Mouse (Mus musculus): ENCODE results near the gene Ano1. TPM values are rescaled to one million over a fixed set of nuclear protein-coding genes. Genes with fewer than 3 reads are reported as not detected.

Gene Ano1
- total and polyA plus RNA-seq, 2 experiments from 2014 or later: 5.8 to 8.3 TPM

GRCm38 (mm10) chr7:144553237-144554122 lies 198.3 kb downstream of the Ano1 start, which contains the start of gene Ppfia1:
TSS of gene Ppfia1 (minus strand) at chr7:144553729.
- H3K36me3 ChIP-seq (ENCODE audit: insufficient read depth, low read length): peaks cover 8% of the 10 kb centered on the region; the same call in 1 of the 2 replicates
- no peak for TF ChIP-seq CTCF (IDR thresholded peaks at IDR 0.05; ENCODE audit: low read depth)
- DNase-seq (ENCODE audit: low spot score): peak; percentile 99
- peak within 1 kb of the TSS; percentile 98 for H3K4me3 ChIP-seq (ENCODE audit: low read length)
- peak within 1 kb of the TSS; percentile 83 for H3K4me2 ChIP-seq (ENCODE audit: low read depth, low read length)
- no peaks in the 10 kb centered on the region for H3K9me3 ChIP-seq (ENCODE audit: low read length)
- H3K27me3 ChIP-seq (ENCODE audit: insufficient read depth, low read length): no peaks in the 10 kb centered on the region
- H3K27ac ChIP-seq: peak within 1 kb of the TSS; percentile 76
- H3K4me1 ChIP-seq (ENCODE audit: insufficient read depth, low read length): peaks cover 13% of the 10 kb centered on the region
- under 1% methylated on average over 85 of the region's 97 CpGs for WGBS
- ATAC-seq: peak; percentile 96
- H3K9ac ChIP-seq (replicated peaks; ENCODE audit: low read length): peak within 1 kb of the TSS; percentile 98

- Histone ChIP-seq H3K9me3 (ENCODE audit: low read length) (no peaks in the 10 kb centered on the region), H3K4me1 (ENCODE audit: insufficient read depth, low read length) (peaks cover 13% of the 10 kb centered on the region), H3K36me3 (ENCODE audit: insufficient read depth, low read length) (peaks cover 8% of the 10 kb centered on the region; the same call in 1 of the 2 replicates), H3K27me3 (ENCODE audit: insufficient read depth, low read length) (no peaks in the 10 kb centered on the region), H3K4me3 (ENCODE audit: low read length) (peak overlapping the region; percentile 98; the same call in 1 of the 2 replicates), H3K27ac (0 out of 2 replicates have a peak overlapping the region, but pooled peaks have one; percentile 76), H3K4me2 (ENCODE audit: low read depth, low read length) (peak overlapping the region; percentile 83), H3K9ac (replicated peaks; ENCODE audit: low read length) (peak overlapping the region; percentile 98)
- DNase-seq (ENCODE audit: low spot score): no peak
- WGBS: 83% methylated on average over 8 of the region's 8 CpGs
- ATAC-seq: no peak
- no peak for TF ChIP-seq CTCF (IDR thresholded peaks at IDR 0.05; ENCODE audit: low read depth)
Measured at GRCm38 (mm10) chr7:144552274-144552673, 199.5 kb downstream of the Ano1 start.

- WGBS: 89% methylated on average over 1 of the region's 1 CpGs
- H3K4me1 ChIP-seq (ENCODE audit: insufficient read depth, low read length): peaks cover 13% of the 10 kb centered on the region
- H3K36me3 ChIP-seq (ENCODE audit: insufficient read depth, low read length): peaks cover 8% of the 10 kb centered on the region; the same call in 1 of the 2 replicates
- no peak overlapping the region for H3K4me3 ChIP-seq (ENCODE audit: low read length)
- H3K9ac ChIP-seq (replicated peaks; ENCODE audit: low read length): no peak overlapping the region
- no peak overlapping the region for H3K27ac ChIP-seq
- TF ChIP-seq CTCF (IDR thresholded peaks at IDR 0.05; ENCODE audit: low read depth): no peak
- ATAC-seq: no peak
- H3K9me3 ChIP-seq (ENCODE audit: low read length): no peaks in the 10 kb centered on the region
- H3K27me3 ChIP-seq (ENCODE audit: insufficient read depth, low read length): no peaks in the 10 kb centered on the region
- H3K4me2 ChIP-seq (ENCODE audit: low read depth, low read length): no peak overlapping the region
- no peak for DNase-seq (ENCODE audit: low spot score)
Measured at GRCm38 (mm10) chr7:144550811-144551210, 201.0 kb downstream of the Ano1 start.

GRCm38 (mm10) chr7:144549904-144550566 lies 201.7 kb downstream of the Ano1 start:
- Histone ChIP-seq H3K4me1 (ENCODE audit: insufficient read depth, low read length) (peaks cover 13% of the 10 kb centered on the region), H3K36me3 (ENCODE audit: insufficient read depth, low read length) (peaks cover 8% of the 10 kb centered on the region; the same call in 1 of the 2 replicates)
- TF ChIP-seq CTCF (IDR thresholded peaks at IDR 0.05; ENCODE audit: low read depth): no peak; the same call in 1 of the 2 replicates

GRCm38 (mm10) chr7:144545231-144545630 lies 206.5 kb downstream of the Ano1 start:
- Histone ChIP-seq H3K27ac (peak overlapping the region; percentile 16; the same call in 1 of the 2 replicates), H3K9me3 (ENCODE audit: low read length) (no peaks in the 10 kb centered on the region), H3K9ac (replicated peaks; ENCODE audit: low read length) (no peak overlapping the region), H3K27me3 (ENCODE audit: insufficient read depth, low read length) (no peaks in the 10 kb centered on the region), H3K4me1 (ENCODE audit: insufficient read depth, low read length) (0 out of 2 replicates have a peak, but pooled peaks cover under 1% of the 10 kb centered on the region), H3K36me3 (ENCODE audit: insufficient read depth, low read length) (0 out of 2 replicates have a peak, but pooled peaks cover 4% of the 10 kb centered on the region), H3K4me3 (ENCODE audit: low read length) (no peak overlapping the region), H3K4me2 (ENCODE audit: low read depth, low read length) (no peak overlapping the region)
- TF ChIP-seq CTCF (IDR thresholded peaks at IDR 0.05; ENCODE audit: low read depth): no peak
- WGBS: 77% methylated on average over 3 of the region's 3 CpGs
- no peak for ATAC-seq
- no peak for DNase-seq (ENCODE audit: low spot score)

More at GRCm38 (mm10) chr7:144549904-144550566, 201.7 kb downstream of the Ano1 start:
- no peak for DNase-seq (ENCODE audit: low spot score)
- ATAC-seq: no peak
- H3K9me3 ChIP-seq (ENCODE audit: low read length): no peaks in the 10 kb centered on the region
- H3K27me3 ChIP-seq (ENCODE audit: insufficient read depth, low read length): no peaks in the 10 kb centered on the region
- H3K27ac ChIP-seq: no peak overlapping the region
- H3K4me3 ChIP-seq (ENCODE audit: low read length): no peak overlapping the region
- no peak overlapping the region for H3K9ac ChIP-seq (replicated peaks; ENCODE audit: low read length)
- 92% methylated on average over 2 of the region's 2 CpGs for whole genome bisulfite sequencing
- H3K4me2 ChIP-seq (ENCODE audit: low read depth, low read length): no peak overlapping the region

- Histone ChIP-seq H3K36me3 (ENCODE audit: insufficient read depth, low read length) (no peaks in the 10 kb centered on the region), H3K4me3 (ENCODE audit: low read length) (no peak overlapping the region), H3K4me1 (ENCODE audit: insufficient read depth, low read length) (peaks cover 3% of the 10 kb centered on the region; the same call in 1 of the 2 replicates), H3K27ac (no peak overlapping the region), H3K27me3 (ENCODE audit: insufficient read depth, low read length) (no peaks in the 10 kb centered on the region), H3K4me2 (ENCODE audit: low read depth, low read length) (no peak overlapping the region), H3K9ac (replicated peaks; ENCODE audit: low read length) (no peak overlapping the region), H3K9me3 (ENCODE audit: low read length) (no peaks in the 10 kb centered on the region)
- TF ChIP-seq CTCF (IDR thresholded peaks at IDR 0.05; ENCODE audit: low read depth): no peak
- 95% methylated on average over 5 of the region's 5 CpGs for WGBS
- DNase-seq (ENCODE audit: low spot score): no peak
- no peak for ATAC-seq
Measured at GRCm38 (mm10) chr7:144541351-144541750, 210.4 kb downstream of the Ano1 start.

Data from hindbrain, postnatal 0 days (tissue).